Mouse (Mus musculus) limb, embryonic 13.5 days (tissue): ENCODE data around the gene Ndufaf2. TPM values are rescaled to one million over a fixed set of nuclear protein-coding genes. Genes with fewer than 3 reads are reported as not detected.
A peak's percentile ranks its signal among the peaks of the same experiment; 100 is the strongest.

Experiments used
- ATAC-seq: fragments of 200-750 bp; cut with Nextera tagmentation; 2 replicates; pipeline ENCODE4 v1.8.0; 2017; ENCODE audit warnings: low read depth, moderate number of reproducible peaks, moderate TSS enrichment; ENCODE audit not compliant: low FRiP score
- H3K27ac ChIP-seq: fragments of 300-500 bp; sonication (generic); 2 replicates; pipeline ENCODE4 v1.5.1; 2015; ENCODE audit warnings: inconsistent platforms, mild to moderate bottlenecking, moderate library complexity
- H3K27me3 ChIP-seq: fragments of 300-500 bp; sonication (generic); 2 replicates; pipeline ENCODE4 v1.6.1; 2015; ENCODE audit warnings: mild to moderate bottlenecking, inconsistent platforms
- H3K36me3 ChIP-seq: fragments of 300-500 bp; sonication (generic); 2 replicates; pipeline ENCODE4 v1.6.1; 2015; ENCODE audit warnings: inconsistent platforms, mild to moderate bottlenecking, moderate library complexity
- H3K4me1 ChIP-seq: fragments of 300-500 bp; sonication (generic); 2 replicates; pipeline ENCODE4 v1.6.1; 2015; ENCODE audit warnings: inconsistent platforms
- H3K4me2 ChIP-seq: fragments of 300-500 bp; sonication (generic); replicated peaks from 2 replicates; pipeline ENCODE4 v1.6.1; 2015; ENCODE audit warnings: inconsistent platforms, mild to moderate bottlenecking, moderate library complexity
- H3K4me3 ChIP-seq: fragments of 300-500 bp; sonication (generic); 2 replicates; pipeline ENCODE4 v1.5.1; 2015; ENCODE audit warnings: moderate library complexity, mild to moderate bottlenecking, inconsistent platforms
- H3K9ac ChIP-seq: fragments of 300-500 bp; sonication (generic); 2 replicates; pipeline ENCODE4 v1.6.1; 2015; ENCODE audit warnings: mild to moderate bottlenecking, inconsistent platforms
- H3K9me3 ChIP-seq: fragments of 300-500 bp; sonication (generic); 2 replicates; pipeline ENCODE4 v1.6.1; 2016; ENCODE audit warnings: inconsistent platforms
- WGBS: fragments of 180-500 bp; shearing (Covaris S2); methylation state at CpG from one replicate; pipeline ENCODE4 v1.1.7; 2015; 5-methylcytosine and 5-hydroxymethylcytosine counted together
- polyA plus RNA-seq: library from polyadenylated mRNA; unstranded; fragments of >200 nt; fragmentation: Nextera tagmentation; extraction: Ambion mirVana; gene quantifications from 2 replicates; pipeline ENCODE4 v1.2.1, GENCODE M21; 2015

The Ndufaf2 gene
- polyA plus RNA-seq, 1 experiment from 2014 or later, result 88.5 TPM

DNA sequence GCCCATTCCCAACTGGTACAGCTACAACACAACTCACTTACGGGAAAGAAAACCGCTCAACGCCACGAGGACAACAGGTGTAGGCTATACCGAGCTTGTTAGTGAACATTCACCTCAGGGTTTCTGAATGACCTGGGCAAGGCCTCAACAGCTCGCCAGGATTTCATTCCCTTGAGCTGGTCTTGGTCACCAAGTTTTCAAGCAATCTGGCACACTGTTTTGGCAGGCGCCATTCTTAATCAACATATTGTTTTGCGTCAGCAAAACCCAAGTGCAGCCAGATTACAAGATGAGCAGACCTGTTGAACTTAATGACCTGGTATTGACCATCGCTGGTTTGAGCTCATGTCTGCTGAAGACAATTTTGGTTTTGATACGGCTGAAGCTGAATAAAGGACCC is 88.3 kb downstream of the Ndufaf2 start:
- no peaks in the 10 kb centered on the region for H3K9me3 ChIP-seq
- no peak overlapping the region for H3K4me2 ChIP-seq
- no peaks in the 10 kb centered on the region for H3K4me1 ChIP-seq
- WGBS, result 97% methylated on average over 10 of the region's 10 CpGs
- H3K9ac ChIP-seq, result no peak overlapping the region
- no peaks in the 10 kb centered on the region for H3K36me3 ChIP-seq
- no peaks in the 10 kb centered on the region for H3K27me3 ChIP-seq
- no peak overlapping the region for H3K27ac ChIP-seq
- no peak overlapping the region for H3K4me3 ChIP-seq
- ATAC-seq, result no peak

DNA sequence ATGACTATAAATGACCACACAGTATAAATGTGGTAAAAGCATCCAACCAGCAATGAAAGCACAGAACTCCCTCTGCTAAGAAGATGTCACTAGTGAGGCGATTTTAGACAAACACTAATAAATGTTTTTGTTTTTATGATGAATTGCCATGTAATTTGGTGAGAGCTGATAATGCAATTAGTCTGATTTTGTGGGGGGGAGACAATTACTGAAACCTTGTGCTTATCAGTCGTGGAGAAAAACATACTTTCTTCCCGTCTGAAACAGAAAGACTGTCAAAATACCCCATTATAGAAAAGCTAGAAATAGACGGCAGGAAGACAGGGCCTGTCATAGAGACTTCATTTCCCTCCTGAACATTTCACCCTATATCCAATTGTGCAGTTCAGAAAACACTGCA is 89.3 kb downstream of the Ndufaf2 start:
- Histone ChIP-seq H3K9ac (no peak overlapping the region), H3K36me3 (no peaks in the 10 kb centered on the region), H3K4me2 (no peak overlapping the region), H3K27ac (no peak overlapping the region), H3K4me1 (no peaks in the 10 kb centered on the region), H3K4me3 (no peak overlapping the region), H3K9me3 (no peaks in the 10 kb centered on the region), H3K27me3 (no peaks in the 10 kb centered on the region)
- 78% methylated on average over 4 of the region's 4 CpGs for WGBS
- ATAC-seq, result no peak

DNA sequence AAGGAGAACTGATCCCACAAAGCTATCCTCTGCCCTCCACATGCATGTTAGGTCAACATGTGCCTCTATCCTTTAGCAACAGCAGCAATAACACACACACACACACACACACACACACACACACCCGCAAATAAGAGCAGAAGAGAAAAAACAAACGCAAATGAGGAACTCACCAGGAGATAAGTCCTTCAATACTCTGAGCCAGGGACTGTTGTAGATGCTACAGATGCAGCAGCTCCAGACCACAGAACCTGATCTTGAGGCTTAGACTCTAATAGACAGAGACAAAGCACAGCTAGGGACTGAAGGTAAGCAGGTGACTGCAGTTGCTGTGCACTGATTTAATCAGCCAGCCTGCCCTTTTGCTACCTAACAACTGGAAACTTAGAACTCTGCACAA is 92.4 kb downstream of the Ndufaf2 start:
- Histone ChIP-seq H3K27me3 (no peaks in the 10 kb centered on the region), H3K4me3 (no peak overlapping the region), H3K4me1 (no peaks in the 10 kb centered on the region), H3K4me2 (no peak overlapping the region), H3K9ac (no peak overlapping the region), H3K27ac (no peak overlapping the region), H3K9me3 (no peaks in the 10 kb centered on the region), H3K36me3 (no peaks in the 10 kb centered on the region)
- WGBS, result 72% methylated on average over 2 of the region's 2 CpGs
- ATAC-seq, result no peak

DNA sequence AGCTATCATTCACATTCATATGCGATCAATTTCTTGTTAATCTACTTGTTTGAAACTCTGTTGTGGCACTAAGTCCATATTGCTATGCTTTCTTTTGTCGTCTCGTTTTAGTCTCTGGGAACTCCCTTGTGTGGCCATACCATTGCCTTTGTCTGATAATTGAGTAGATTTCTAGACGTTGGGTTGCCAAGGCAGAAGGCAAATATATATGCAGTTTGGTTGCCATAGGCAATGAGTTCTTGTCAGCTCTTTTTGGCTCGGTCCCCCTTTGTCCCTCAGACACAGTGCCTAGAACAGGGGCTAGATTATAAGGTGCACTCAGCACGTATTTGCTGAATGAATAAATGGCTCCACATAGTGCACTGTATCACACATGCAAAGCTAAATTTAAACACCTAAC is 94.1 kb downstream of the Ndufaf2 start:
- Histone ChIP-seq H3K4me1 (0 out of 2 replicates have a peak, but pooled peaks cover 5% of the 10 kb centered on the region), H3K27me3 (no peaks in the 10 kb centered on the region), H3K9ac (no peak overlapping the region), H3K36me3 (no peaks in the 10 kb centered on the region), H3K4me3 (no peak overlapping the region), H3K9me3 (no peaks in the 10 kb centered on the region), H3K27ac (no peak overlapping the region), H3K4me2 (no peak overlapping the region)
- 85% methylated on average over 6 of the region's 6 CpGs for WGBS
- no peak for ATAC-seq

DNA sequence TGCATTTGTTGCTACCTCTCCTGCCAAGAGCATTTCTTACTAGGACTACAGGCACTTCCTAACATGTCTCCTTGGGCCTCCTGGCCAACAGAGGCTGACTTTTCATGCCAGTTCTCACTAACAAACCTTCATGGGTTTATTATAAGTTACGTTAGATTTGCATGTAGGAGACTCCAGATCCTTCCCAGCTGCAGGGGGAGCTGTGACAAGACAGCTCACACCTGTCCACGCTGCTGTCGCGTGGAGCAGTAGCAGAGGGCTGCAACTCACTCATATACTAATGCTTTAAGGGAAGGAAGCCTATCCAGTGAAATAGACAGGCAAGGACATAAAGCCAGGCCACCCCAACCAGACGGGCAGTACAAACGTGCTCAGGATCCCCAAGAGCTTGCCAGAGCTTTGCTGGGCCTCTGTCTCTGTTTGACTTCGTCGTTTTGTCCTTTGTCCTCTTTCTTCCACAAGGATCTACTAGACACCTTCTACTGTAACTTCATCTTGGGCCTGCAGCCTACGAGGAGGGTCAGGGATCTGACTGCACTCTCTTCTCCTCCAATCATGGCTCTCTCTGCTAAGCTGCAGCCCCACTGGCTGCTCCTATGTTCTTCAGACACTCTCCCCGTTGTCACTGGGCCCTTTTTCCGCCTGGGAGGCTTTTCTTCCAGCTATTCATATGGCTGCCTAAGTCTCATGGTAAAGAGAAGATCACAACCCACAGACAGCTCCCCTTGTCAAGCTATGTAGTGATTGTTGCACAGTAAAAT is 94.9 kb downstream of the Ndufaf2 start:
- Histone ChIP-seq H3K4me3 (no peak overlapping the region), H3K4me2 (no peak overlapping the region), H3K27ac (no peak overlapping the region), H3K27me3 (no peaks in the 10 kb centered on the region), H3K9me3 (no peaks in the 10 kb centered on the region), H3K9ac (no peak overlapping the region), H3K36me3 (no peaks in the 10 kb centered on the region), H3K4me1 (0 out of 2 replicates have a peak, but pooled peaks cover 5% of the 10 kb centered on the region)
- no peak for ATAC-seq
- WGBS, result 81% methylated on average over 11 of the region's 11 CpGs

DNA sequence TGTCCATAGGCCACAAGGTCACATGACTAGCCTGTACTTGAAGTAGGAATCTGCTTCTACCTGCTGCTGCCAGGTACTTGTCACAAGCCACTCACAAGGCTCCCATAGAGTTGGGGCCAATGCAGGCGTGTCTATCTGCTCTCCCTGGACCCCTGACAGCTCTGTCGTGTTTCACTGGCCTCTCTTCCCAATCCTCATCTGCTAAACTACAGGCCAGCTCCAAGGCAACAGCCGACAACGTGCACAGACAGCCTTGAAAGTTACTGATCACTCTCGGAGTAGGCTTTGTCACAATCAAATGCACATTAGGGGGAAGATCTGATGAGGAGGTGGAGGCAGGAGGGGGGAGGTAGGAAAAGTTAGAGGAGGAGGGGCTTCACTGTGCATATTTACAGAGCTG is 95.5 kb downstream of the Ndufaf2 start:
- no peak for ATAC-seq
- no peak overlapping the region for H3K27ac ChIP-seq
- H3K4me2 ChIP-seq, result no peak overlapping the region
- H3K9me3 ChIP-seq, result no peaks in the 10 kb centered on the region
- no peak overlapping the region for H3K9ac ChIP-seq
- 77% methylated on average over 5 of the region's 5 CpGs for WGBS
- H3K4me3 ChIP-seq, result no peak overlapping the region
- no peaks in the 10 kb centered on the region for H3K27me3 ChIP-seq
- H3K36me3 ChIP-seq, result no peaks in the 10 kb centered on the region
- 0 out of 2 replicates have a peak, but pooled peaks cover 5% of the 10 kb centered on the region for H3K4me1 ChIP-seq

DNA sequence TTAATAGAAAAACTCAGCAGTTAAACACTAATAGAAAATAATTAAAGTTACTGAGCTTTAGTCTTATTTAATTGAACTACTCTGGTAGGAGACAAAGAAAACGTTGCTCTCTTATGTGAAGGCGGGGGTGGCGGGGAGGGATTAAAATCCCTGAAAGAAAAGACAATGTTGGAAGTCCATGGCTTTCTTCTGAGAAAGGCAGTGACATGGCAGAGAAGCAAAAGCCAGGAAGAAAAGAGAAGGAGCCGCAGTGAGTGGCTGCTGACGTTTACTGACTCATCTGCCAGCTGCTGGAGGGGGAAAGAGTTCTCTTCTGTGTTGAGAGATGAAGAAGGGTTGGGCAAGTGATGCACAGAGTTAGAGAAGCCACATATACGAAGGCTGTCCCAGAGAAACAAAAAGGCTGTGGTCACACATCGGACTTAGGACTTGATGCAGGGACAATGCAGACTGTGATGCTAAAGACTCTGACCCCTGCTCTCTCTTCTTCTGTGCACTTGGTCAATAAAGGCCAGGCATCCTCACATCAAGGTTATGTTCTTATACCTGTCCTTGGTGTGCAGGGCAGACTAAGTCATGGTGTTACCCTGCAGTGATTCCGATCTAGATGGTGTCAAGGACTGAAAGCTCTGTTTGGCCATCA is 97.4 kb downstream of the Ndufaf2 start:
- Histone ChIP-seq H3K4me1 (peaks cover 11% of the 10 kb centered on the region; the same call in 1 of the 2 replicates), H3K27ac (no peak overlapping the region), H3K9me3 (no peaks in the 10 kb centered on the region), H3K27me3 (no peaks in the 10 kb centered on the region), H3K4me3 (no peak overlapping the region), H3K4me2 (no peak overlapping the region), H3K36me3 (no peaks in the 10 kb centered on the region), H3K9ac (no peak overlapping the region)
- no peak for ATAC-seq
- WGBS, result 75% methylated on average over 8 of the region's 8 CpGs

DNA sequence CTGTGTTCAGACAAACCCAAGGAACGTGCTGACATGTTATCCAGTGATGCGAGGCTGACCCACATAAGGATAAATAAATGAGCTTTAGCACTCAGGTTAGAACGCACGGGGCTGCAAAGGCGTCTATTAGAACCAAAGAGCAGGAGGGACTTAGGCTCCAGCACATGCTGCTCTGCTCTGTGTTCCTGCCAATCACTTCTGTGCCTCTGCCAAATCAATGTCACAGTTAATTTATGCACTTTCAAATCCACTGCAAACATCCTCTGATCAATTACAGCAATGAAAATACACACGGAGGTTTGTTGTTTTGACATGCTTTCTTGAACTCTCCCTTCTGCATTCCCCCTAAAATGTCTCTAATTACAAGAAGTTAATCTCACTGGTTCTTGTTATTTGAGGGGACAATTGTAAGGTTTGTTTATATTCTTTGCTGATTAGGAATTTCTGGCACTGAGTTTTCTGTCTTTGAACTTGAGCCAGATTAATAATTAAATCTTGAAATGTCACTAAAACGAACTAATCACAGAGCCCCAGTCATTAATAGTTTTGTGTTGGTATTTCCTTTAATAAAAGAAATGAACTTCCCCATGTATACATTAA is 98.0 kb downstream of the Ndufaf2 start:
- no peaks in the 10 kb centered on the region for H3K9me3 ChIP-seq
- 61% methylated on average over 7 of the region's 7 CpGs for WGBS
- no peaks in the 10 kb centered on the region for H3K36me3 ChIP-seq
- no peak overlapping the region for H3K9ac ChIP-seq
- no peaks in the 10 kb centered on the region for H3K27me3 ChIP-seq
- H3K4me1 ChIP-seq, result peaks cover 11% of the 10 kb centered on the region; the same call in 1 of the 2 replicates
- no peak for ATAC-seq
- no peak overlapping the region for H3K27ac ChIP-seq
- H3K4me3 ChIP-seq, result no peak overlapping the region
- no peak overlapping the region for H3K4me2 ChIP-seq

DNA sequence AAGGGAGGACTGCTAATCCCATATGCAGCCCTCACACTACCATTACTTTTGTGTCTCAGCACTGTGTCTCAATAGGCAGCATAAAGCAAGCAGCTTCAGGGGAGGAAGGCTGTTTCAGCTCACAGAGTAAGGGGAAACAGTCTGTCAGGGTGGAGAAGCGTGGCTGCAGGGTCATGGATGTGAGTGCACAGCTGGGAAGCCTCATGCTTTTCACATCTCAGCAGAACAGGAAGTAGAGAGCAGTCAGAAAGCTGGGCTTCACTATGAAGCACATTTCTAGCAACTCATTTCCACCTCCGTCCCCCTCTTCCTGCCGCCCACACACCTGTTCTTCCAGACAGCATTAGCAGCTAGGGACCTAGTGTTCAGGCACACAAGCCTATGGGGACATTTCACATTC is 101.5 kb downstream of the Ndufaf2 start:
- H3K27ac ChIP-seq, result no peak overlapping the region
- WGBS, result 73% methylated on average over 3 of the region's 3 CpGs
- no peak for ATAC-seq

DNA sequence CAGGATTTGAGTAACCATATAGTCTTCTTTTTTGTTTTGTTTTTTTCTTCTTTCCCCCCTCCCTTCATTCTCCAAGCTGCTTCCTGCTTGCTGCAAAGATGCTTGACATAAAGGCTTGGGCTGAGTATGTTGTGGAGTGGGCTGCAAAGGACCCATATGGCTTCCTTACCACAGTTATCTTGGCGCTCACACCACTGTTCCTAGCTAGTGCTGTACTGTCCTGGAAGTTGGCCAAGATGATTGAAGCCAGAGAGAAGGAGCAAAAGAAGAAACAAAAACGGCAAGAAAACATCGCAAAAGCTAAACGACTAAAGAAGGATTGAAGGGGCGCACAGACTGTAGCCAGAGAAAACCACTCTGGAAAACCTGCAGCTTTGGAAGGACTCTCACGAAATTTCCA is 111.1 kb downstream of the Ndufaf2 start:
- H3K9me3 ChIP-seq, result no peaks in the 10 kb centered on the region
- H3K27me3 ChIP-seq, result no peaks in the 10 kb centered on the region
- H3K4me3 ChIP-seq, result no peak overlapping the region
- H3K9ac ChIP-seq, result no peak overlapping the region
- 86% methylated on average over 6 of the region's 6 CpGs for WGBS
- peaks cover 9% of the 10 kb centered on the region for H3K36me3 ChIP-seq
- no peak for ATAC-seq
- peaks cover 21% of the 10 kb centered on the region for H3K4me1 ChIP-seq
- no peak overlapping the region for H3K4me2 ChIP-seq
- no peak overlapping the region for H3K27ac ChIP-seq

More for the DNA sequence above, 101.5 kb downstream of the Ndufaf2 start:
- no peaks in the 10 kb centered on the region for H3K36me3 ChIP-seq
- H3K4me2 ChIP-seq, result no peak overlapping the region
- H3K27me3 ChIP-seq, result no peaks in the 10 kb centered on the region
- H3K4me1 ChIP-seq, result peaks cover 11% of the 10 kb centered on the region; the same call in 1 of the 2 replicates
- H3K4me3 ChIP-seq, result no peak overlapping the region
- no peaks in the 10 kb centered on the region for H3K9me3 ChIP-seq
- H3K9ac ChIP-seq, result no peak overlapping the region

DNA sequence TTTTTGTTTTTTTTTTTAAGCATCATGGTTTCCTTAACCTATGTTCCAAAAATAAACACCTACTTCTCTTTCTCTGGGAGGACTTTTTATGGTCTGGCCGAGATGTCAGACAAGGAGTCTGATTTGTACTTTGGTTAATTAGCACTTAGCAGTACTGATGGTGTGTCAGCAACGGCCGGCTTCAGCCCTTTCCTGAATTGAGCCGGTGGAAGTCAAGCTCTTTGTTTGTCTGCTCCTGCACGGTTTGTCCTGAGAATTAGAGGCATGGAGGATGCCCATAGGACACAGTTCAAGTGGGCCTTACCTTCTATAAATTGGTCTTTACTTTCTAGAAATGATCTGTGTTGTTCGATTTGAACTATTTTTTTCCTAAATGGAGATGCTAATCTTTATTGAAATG is 111.5 kb downstream of the Ndufaf2 start:
- Histone ChIP-seq H3K9ac (no peak overlapping the region), H3K27me3 (no peaks in the 10 kb centered on the region), H3K36me3 (peaks cover 9% of the 10 kb centered on the region), H3K4me3 (no peak overlapping the region), H3K4me1 (peaks cover 25% of the 10 kb centered on the region), H3K9me3 (no peaks in the 10 kb centered on the region), H3K27ac (no peak overlapping the region), H3K4me2 (no peak overlapping the region)
- WGBS, result 55% methylated on average over 6 of the region's 6 CpGs
- ATAC-seq, result no peak

DNA sequence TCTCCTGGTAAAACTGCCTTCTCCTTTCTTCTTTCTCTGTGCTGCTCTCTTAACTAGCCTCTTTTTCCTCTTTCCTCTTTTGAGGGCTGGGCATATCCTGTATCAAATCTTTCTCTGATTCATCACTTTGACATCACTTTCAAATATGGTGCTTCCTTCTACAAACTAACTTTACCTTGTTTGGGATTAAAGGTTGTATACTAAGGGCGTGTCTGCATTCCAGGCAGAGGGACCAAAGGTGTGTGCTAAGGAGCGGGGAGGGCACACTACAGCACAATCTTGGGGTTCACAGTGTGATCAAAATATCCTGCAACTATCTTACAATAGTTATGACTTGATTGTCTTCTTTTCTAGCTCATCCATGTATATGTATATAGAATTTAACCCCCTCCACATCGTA is 112.4 kb downstream of the Ndufaf2 start:
- WGBS, result 89% methylated on average over 3 of the region's 3 CpGs
- H3K9me3 ChIP-seq, result no peaks in the 10 kb centered on the region
- peaks cover 32% of the 10 kb centered on the region for H3K4me1 ChIP-seq
- H3K27me3 ChIP-seq, result no peaks in the 10 kb centered on the region
- peaks cover 9% of the 10 kb centered on the region for H3K36me3 ChIP-seq
- H3K4me3 ChIP-seq, result no peak overlapping the region
- H3K27ac ChIP-seq, result no peak overlapping the region
- no peak for ATAC-seq
- H3K9ac ChIP-seq, result 0 out of 2 replicates have a peak overlapping the region, but pooled peaks have one; percentile 19
- H3K4me2 ChIP-seq, result peak overlapping the region; percentile 27
